Comparison of ENCODE assay signal across 10 mouse cellular contexts in genomic region chr16:45756855-45757254, GRCm38 (mm10). TPM values are rescaled to one million over a fixed set of nuclear protein-coding genes. Genes with fewer than 3 reads are reported as not detected.
DNase-seq lines count a peak whose midpoint lies in the region; ATAC-seq and TF ChIP-seq lines count a peak whose summit lies in the region.
"Had no signal": no experiment of that assay in that cellular context is flagged by ENCODE, and none has a peak within 500 bp of the region (broad histone marks: within the 10 kb centered on the region; RNA-seq: fewer than 3 reads in every experiment).

No protein-coding gene starts in this region.

- H3K27ac ChIP-seq in layer of hippocampus, adult 2 months, result no peak overlapping the region
- no peak overlapping the region for H3K27ac ChIP-seq in heart, embryonic 12.5 days (ENCODE audit: poor library complexity, severe bottlenecking)
- H3K27ac ChIP-seq in left cerebral cortex, adult 2 months, result no peak overlapping the region
- no peak overlapping the region for H3K27ac ChIP-seq in neural tube, embryonic 12.5 days
- H3K27ac ChIP-seq: embryonic facial prominence, embryonic 15.5 days; macrophage had no signal

- peaks cover 3% of the 10 kb centered on the region for H3K4me1 ChIP-seq in heart, embryonic 12.5 days (replicated peaks)
- H3K4me1 ChIP-seq in neural tube, embryonic 12.5 days, result no peaks in the 10 kb centered on the region
- H3K4me1 ChIP-seq: embryonic facial prominence, embryonic 15.5 days had no signal

- no peak overlapping the region for H3K4me3 ChIP-seq in layer of hippocampus, adult 2 months
- H3K4me3 ChIP-seq in heart, embryonic 12.5 days, result no peak overlapping the region
- no peak overlapping the region for H3K4me3 ChIP-seq in left cerebral cortex, adult 2 months
- no peak overlapping the region for H3K4me3 ChIP-seq in neural tube, embryonic 12.5 days
- H3K4me3 ChIP-seq: embryonic facial prominence, embryonic 15.5 days had no signal

- peak; percentile 66 to 68 for DNase-seq in layer of hippocampus, adult 2 months (ENCODE audit: low spot score in 2 of 2)
- no peak for DNase-seq in layer of hippocampus, adult 8-10 months (ENCODE audit: low spot score in 2 of 2)
- DNase-seq in ES-CJ7 (ENCODE audit: low read depth, low spot score), result peak; percentile 70
- peak; percentile 54 for DNase-seq in c-Kit-positive CD71-negative TER-119-negative erythroid progenitor cells, embryonic 14.5 days (ENCODE audit: low read depth)
- no peak for DNase-seq in left cerebral cortex, adult 2 months (ENCODE audit: extremely low spot score in 1 of 2, low spot score in 2 of 2)
- no peak for DNase-seq in adrenal gland, postnatal 4 days (ENCODE audit: low spot score in 2 of 2)

- no peaks in the 10 kb centered on the region for H3K27me3 ChIP-seq in heart, embryonic 12.5 days (replicated peaks)
- no peaks in the 10 kb centered on the region for H3K27me3 ChIP-seq in neural tube, embryonic 12.5 days (replicated peaks)
- H3K27me3 ChIP-seq: embryonic facial prominence, embryonic 15.5 days had no signal

- no peak overlapping the region for H3K4me2 ChIP-seq in heart, embryonic 12.5 days
- no peak overlapping the region for H3K4me2 ChIP-seq in neural tube, embryonic 12.5 days (replicated peaks)
- H3K4me2 ChIP-seq: embryonic facial prominence, embryonic 15.5 days had no signal

- peaks cover 46% of the 10 kb centered on the region for H3K36me3 ChIP-seq in heart, embryonic 12.5 days
- no peaks in the 10 kb centered on the region; the same call in 1 of the 2 replicates for H3K36me3 ChIP-seq in neural tube, embryonic 12.5 days

- WGBS in heart, embryonic 12.5 days, result 37% methylated on average over 9 of the region's 9 CpGs
- WGBS in neural tube, embryonic 12.5 days, result 51% methylated on average over 9 of the region's 9 CpGs

- peak; percentile 73 for ATAC-seq in heart, embryonic 12.5 days (ENCODE audit: insufficient number of reproducible peaks, low FRiP score)
- ATAC-seq in neural tube, embryonic 12.5 days (ENCODE audit: low FRiP score, low read depth), result peak; percentile 82

- no peaks in the 10 kb centered on the region for H3K9me3 ChIP-seq in heart, embryonic 12.5 days (replicated peaks)
- no peaks in the 10 kb centered on the region for H3K9me3 ChIP-seq in neural tube, embryonic 12.5 days
- H3K9me3 ChIP-seq: embryonic facial prominence, embryonic 15.5 days had no signal

- peak; percentile 96 for TF ChIP-seq CTCF in layer of hippocampus, adult 2 months (conservative IDR thresholded peaks at IDR 0.05)
- peak; percentile 93 for TF ChIP-seq CTCF in left cerebral cortex, adult 2 months (IDR thresholded peaks at IDR 0.05)

- no peak overlapping the region for H3K9ac ChIP-seq in heart, embryonic 12.5 days
- H3K9ac ChIP-seq in neural tube, embryonic 12.5 days, result no peak overlapping the region
- H3K9ac ChIP-seq: embryonic facial prominence, embryonic 15.5 days had no signal

- intact Hi-C loops in left cerebral cortex, adult 2 months (cut with DNase I), result loop anchor here (2.0 kb wide), 3 partner anchors 60 to 266 kb away; no protein-coding TSS in a partner anchor

RNA-seq across cellular contexts. Expression of gene Abhd10, which starts 14.1 kb away (rescaled TPM):
- 10 to 100 TPM; 19.8 to 20.5 TPM for total RNA-seq in layer of hippocampus, adult 2 months (2021)
- total RNA-seq in layer of hippocampus, adult 8-10 months (2022), result 10 to 100 TPM; 19.5 to 27.1 (median 21.8) TPM
- 29.1 and 31.1 TPM in 2 replicates for polyA plus RNA-seq in heart, embryonic 12.5 days (2016; fragmentation: Nextera tagmentation; extraction: Ambion mirVana)
- total RNA-seq in left cerebral cortex, adult 2 months (2021), result 10 to 100 TPM; 21.6 to 23.7 TPM
- 47.0 and 47.4 TPM in 2 replicates for polyA plus RNA-seq in neural tube, embryonic 12.5 days (2016; fragmentation: Nextera tagmentation; extraction: Ambion mirVana)
- 10 to 100 TPM; 31.8 to 36.8 TPM for total RNA-seq in adrenal gland, postnatal 4 days (2021)

RNA-seq across cellular contexts. Expression of gene Tagln3, which starts 32.4 kb away (rescaled TPM):
- total RNA-seq in layer of hippocampus, adult 2 months (2021), result 100 to 1,000 TPM; 246 to 258 TPM
- total RNA-seq in layer of hippocampus, adult 8-10 months (2022), result 100 to 1,000 TPM; 207 to 253 (median 235) TPM
- polyA plus RNA-seq in heart, embryonic 12.5 days (2016; fragmentation: Nextera tagmentation; extraction: Ambion mirVana), result 10.0 and 10.2 TPM in 2 replicates
- total RNA-seq in left cerebral cortex, adult 2 months (2021), result 100 to 1,000 TPM; 320 to 326 TPM
- 584 and 621 TPM in 2 replicates for polyA plus RNA-seq in neural tube, embryonic 12.5 days (2016; fragmentation: Nextera tagmentation; extraction: Ambion mirVana)
- 10 to 100 TPM; 15.5 to 20.6 TPM for total RNA-seq in adrenal gland, postnatal 4 days (2021)

Comparison
In these comparisons a context has a peak if more than half of its experiments do, and no peak if none do; other contexts are left out.
1. DNase-seq: peak in layer of hippocampus, adult 2 months (2 of 2), ES-CJ7 (single experiment) and c-Kit-positive CD71-negative TER-119-negative erythroid progenitor cells, embryonic 14.5 days (single experiment); none in layer of hippocampus, adult 8-10 months (0 of 2), left cerebral cortex, adult 2 months (0 of 2) and adrenal gland, postnatal 4 days (0 of 2).
2. RNA of gene Tagln3, which starts 32.4 kb away (total RNA-seq): 320 to 326 TPM in left cerebral cortex, adult 2 months, 246 to 258 TPM in layer of hippocampus, adult 2 months and 207 to 253 TPM in layer of hippocampus, adult 8-10 months; 15.5 to 20.6 TPM in adrenal gland, postnatal 4 days; every median in the first group is over 4 times any median in the second.